Mouse (Mus musculus): ENCODE data around the gene Pla2g2c. TPM values are rescaled to one million over a fixed set of nuclear protein-coding genes. Genes with fewer than 3 reads are reported as not detected.

Pla2g2c gene
- polyA plus RNA-seq, 2 experiments: 0.26 to 0.28 TPM

- peaks cover 16% of the 10 kb centered on the region; the same call in 1 of the 2 replicates for H3K27me3 ChIP-seq (ENCODE audit: control insufficient read depth, insufficient read depth, low read length)
- WGBS: 73% methylated on average over 6 of the region's 6 CpGs
- no peak for TF ChIP-seq POLR2A (IDR thresholded peaks at IDR 0.05; ENCODE audit: borderline replicate concordance, extremely low read depth, insufficient read depth, insufficient read length)
- DNase-seq (ENCODE audit: low spot score) (no peak), ATAC-seq (ENCODE audit: low FRiP score, low read depth) (no peak)
- no peak overlapping the region for H3K4me3 ChIP-seq (replicated peaks; ENCODE audit: low read length)
- no peak overlapping the region for H3K27ac ChIP-seq (replicated peaks; ENCODE audit: low read depth, low read length)
- no peaks in the 10 kb centered on the region for H3K4me1 ChIP-seq (ENCODE audit: control insufficient read depth, insufficient read depth, low read length)
- H3K9ac ChIP-seq (ENCODE audit: low read depth, low read length, severe bottlenecking): no peak overlapping the region
- no peak overlapping the region for H3K4me2 ChIP-seq (replicated peaks; ENCODE audit: low read depth, low read length, severe bottlenecking)
- no peaks in the 10 kb centered on the region for H3K36me3 ChIP-seq (ENCODE audit: control insufficient read depth, insufficient read depth, low read length)
- H3K9me3 ChIP-seq (ENCODE audit: control insufficient read depth, low read length): no peaks in the 10 kb centered on the region
These were observed 38.8 kb upstream of the Pla2g2c start for GRCm38 (mm10) chr4:138685813-138686212.

- H3K27me3 ChIP-seq (ENCODE audit: control insufficient read depth, insufficient read depth, low read length): peaks cover 40% of the 10 kb centered on the region
- H3K36me3 ChIP-seq (ENCODE audit: control insufficient read depth, insufficient read depth, low read length): no peaks in the 10 kb centered on the region
- no peak overlapping the region for H3K9ac ChIP-seq (ENCODE audit: low read depth, low read length, severe bottlenecking)
- no peak overlapping the region for H3K27ac ChIP-seq (replicated peaks; ENCODE audit: low read depth, low read length)
- DNase-seq (ENCODE audit: low spot score) (no peak), ATAC-seq (ENCODE audit: low FRiP score, low read depth) (no peak)
- no peak overlapping the region for H3K4me3 ChIP-seq (replicated peaks; ENCODE audit: low read length)
- no peaks in the 10 kb centered on the region for H3K4me1 ChIP-seq (ENCODE audit: control insufficient read depth, insufficient read depth, low read length)
- 5% methylated on average over 3 of the region's 3 CpGs for WGBS
- H3K4me2 ChIP-seq (replicated peaks; ENCODE audit: low read depth, low read length, severe bottlenecking): no peak overlapping the region
- H3K9me3 ChIP-seq (ENCODE audit: control insufficient read depth, low read length): no peaks in the 10 kb centered on the region
- no peak for TF ChIP-seq POLR2A (IDR thresholded peaks at IDR 0.05; ENCODE audit: borderline replicate concordance, extremely low read depth, insufficient read depth, insufficient read length)
These were observed 35.5 kb upstream of the Pla2g2c start for GRCm38 (mm10) chr4:138689094-138689512.

GRCm38 (mm10) chr4:138690561-138690960 lies 34.0 kb upstream of the Pla2g2c start:
- 8% methylated on average over 4 of the region's 4 CpGs for WGBS
- Histone ChIP-seq H3K4me2 (replicated peaks; ENCODE audit: low read depth, low read length, severe bottlenecking) (no peak overlapping the region), H3K9ac (ENCODE audit: low read depth, low read length, severe bottlenecking) (no peak overlapping the region), H3K9me3 (ENCODE audit: control insufficient read depth, low read length) (no peaks in the 10 kb centered on the region), H3K4me1 (ENCODE audit: control insufficient read depth, insufficient read depth, low read length) (no peaks in the 10 kb centered on the region), H3K4me3 (replicated peaks; ENCODE audit: low read length) (no peak overlapping the region), H3K27me3 (ENCODE audit: control insufficient read depth, insufficient read depth, low read length) (peaks cover 40% of the 10 kb centered on the region), H3K36me3 (ENCODE audit: control insufficient read depth, insufficient read depth, low read length) (no peaks in the 10 kb centered on the region), H3K27ac (replicated peaks; ENCODE audit: low read depth, low read length) (no peak overlapping the region)
- no peak for TF ChIP-seq POLR2A (IDR thresholded peaks at IDR 0.05; ENCODE audit: borderline replicate concordance, extremely low read depth, insufficient read depth, insufficient read length)
- DNase-seq (ENCODE audit: low spot score) (no peak), ATAC-seq (ENCODE audit: low FRiP score, low read depth) (no peak)

- H3K4me1 ChIP-seq (ENCODE audit: control insufficient read depth, insufficient read depth, low read length): no peaks in the 10 kb centered on the region
- H3K27ac ChIP-seq (replicated peaks; ENCODE audit: low read depth, low read length): no peak overlapping the region
- WGBS: 9% methylated on average over 19 of the region's 19 CpGs
- H3K9ac ChIP-seq (ENCODE audit: low read depth, low read length, severe bottlenecking): no peak overlapping the region
- peaks cover 40% of the 10 kb centered on the region for H3K27me3 ChIP-seq (ENCODE audit: control insufficient read depth, insufficient read depth, low read length)
- TF ChIP-seq POLR2A (IDR thresholded peaks at IDR 0.05; ENCODE audit: borderline replicate concordance, extremely low read depth, insufficient read depth, insufficient read length): no peak
- H3K36me3 ChIP-seq (ENCODE audit: control insufficient read depth, insufficient read depth, low read length): no peaks in the 10 kb centered on the region
- H3K9me3 ChIP-seq (ENCODE audit: control insufficient read depth, low read length): no peaks in the 10 kb centered on the region
- DNase-seq (ENCODE audit: low spot score) (no peak), ATAC-seq (ENCODE audit: low FRiP score, low read depth) (no peak)
- H3K4me2 ChIP-seq (replicated peaks; ENCODE audit: low read depth, low read length, severe bottlenecking): no peak overlapping the region
- no peak overlapping the region for H3K4me3 ChIP-seq (replicated peaks; ENCODE audit: low read length)
These were observed 33.0 kb upstream of the Pla2g2c start for GRCm38 (mm10) chr4:138691443-138692181.

- peaks cover 40% of the 10 kb centered on the region for H3K27me3 ChIP-seq (ENCODE audit: control insufficient read depth, insufficient read depth, low read length)
- 59% methylated on average over 12 of the region's 12 CpGs for WGBS
These were observed 31.4 kb upstream of the Pla2g2c start for GRCm38 (mm10) chr4:138693043-138693692.

More at GRCm38 (mm10) chr4:138693043-138693692, 31.4 kb upstream of the Pla2g2c start:
- H3K27ac ChIP-seq (replicated peaks; ENCODE audit: low read depth, low read length): no peak overlapping the region
- H3K4me1 ChIP-seq (ENCODE audit: control insufficient read depth, insufficient read depth, low read length): no peaks in the 10 kb centered on the region
- DNase-seq (ENCODE audit: low spot score): no peak
- H3K4me3 ChIP-seq (replicated peaks; ENCODE audit: low read length): no peak overlapping the region
- no peak overlapping the region for H3K9ac ChIP-seq (ENCODE audit: low read depth, low read length, severe bottlenecking)
- no peaks in the 10 kb centered on the region for H3K36me3 ChIP-seq (ENCODE audit: control insufficient read depth, insufficient read depth, low read length)
- no peak overlapping the region for H3K4me2 ChIP-seq (replicated peaks; ENCODE audit: low read depth, low read length, severe bottlenecking)
- no peak for TF ChIP-seq POLR2A (IDR thresholded peaks at IDR 0.05; ENCODE audit: borderline replicate concordance, extremely low read depth, insufficient read depth, insufficient read length)
- no peaks in the 10 kb centered on the region for H3K9me3 ChIP-seq (ENCODE audit: control insufficient read depth, low read length)
- ATAC-seq (ENCODE audit: low FRiP score, low read depth): no peak

Data from limb, embryonic 14.5 days (tissue).